Comparison of ENCODE assay signal across 8 mouse cellular contexts in genomic region chr6:31176368-31176767, GRCm38 (mm10).
DNase-seq lines count a peak whose midpoint lies in the region; TF ChIP-seq lines count a peak whose summit lies in the region.
"Had no signal": no experiment of that assay in that cellular context is flagged by ENCODE, and none has a peak within 500 bp of the region (broad histone marks: within the 10 kb centered on the region; RNA-seq: fewer than 3 reads in every experiment).

No protein-coding gene starts in this region.

- H3K27ac ChIP-seq in kidney, adult 2 months (ENCODE audit: insufficient read depth, low read depth, low read length): no peak overlapping the region
- no peak overlapping the region for H3K27ac ChIP-seq in limb, embryonic 10.5 days

- 61% methylated on average over 8 of the region's 8 CpGs for WGBS in kidney, adult 2 months
- 86% methylated on average over 8 of the region's 8 CpGs for WGBS in limb, embryonic 10.5 days

- no peaks in the 10 kb centered on the region for H3K9me3 ChIP-seq in limb, embryonic 10.5 days (replicated peaks)

- peak; percentile 37 for DNase-seq in kidney, adult 2 months
- no peak for DNase-seq in kidney, adult 8-10 months
- peak; percentile 89 for DNase-seq in CD4-positive, CD25-positive, alpha-beta regulatory T cell, adult 2 months (ENCODE audit: low read depth, low spot score)
- DNase-seq in Muller cell, postnatal 12 days (ENCODE audit: inconsistent ontology term): peak; percentile 27
- DNase-seq in limb, embryonic 10.5 days (ENCODE audit: low spot score): peak; percentile 42
- DNase-seq in thymus, postnatal 14 days: peak; percentile 56
- DNase-seq in urinary bladder, postnatal 14 days (ENCODE audit: low spot score): no peak

- TF ChIP-seq POLR2A in kidney, adult 2 months (IDR thresholded peaks at IDR 0.05; ENCODE audit: low read depth, low read length): no peak

- no peaks in the 10 kb centered on the region for H3K27me3 ChIP-seq in kidney, adult 2 months (replicated peaks; ENCODE audit: control insufficient read depth, insufficient read depth, low read length)
- H3K27me3 ChIP-seq in limb, embryonic 10.5 days (ENCODE audit: low read depth, poor library complexity, severe bottlenecking): no peaks in the 10 kb centered on the region

- peak; percentile 54 for TF ChIP-seq CTCF in kidney, adult 2 months (conservative IDR thresholded peaks at IDR 0.05; ENCODE audit: insufficient read depth, insufficient read length, low read depth, low read length)

- peaks cover 8% of the 10 kb centered on the region; the same call in 1 of the 2 replicates for H3K36me3 ChIP-seq in kidney, adult 2 months (ENCODE audit: control insufficient read depth, insufficient read depth, low read length)
- no peaks in the 10 kb centered on the region for H3K36me3 ChIP-seq in limb, embryonic 10.5 days

- H3K4me1 ChIP-seq in kidney, adult 2 months (ENCODE audit: control insufficient read depth, insufficient read depth, low read length): no peaks in the 10 kb centered on the region
- peaks cover 8% of the 10 kb centered on the region for H3K4me1 ChIP-seq in limb, embryonic 10.5 days

- no peak overlapping the region for H3K4me3 ChIP-seq in kidney, adult 2 months (ENCODE audit: insufficient read depth, low read depth, low read length)
- no peak overlapping the region for H3K4me3 ChIP-seq in limb, embryonic 10.5 days
- H3K4me3 ChIP-seq: erythroblast, embryonic 14.5 days had no signal

Comparison
In these comparisons a context has a peak if more than half of its experiments do, and no peak if none do; other contexts are left out.
1. DNase-seq: peak in kidney, adult 2 months (single experiment), CD4-positive, CD25-positive, alpha-beta regulatory T cell, adult 2 months (single experiment), Muller cell, postnatal 12 days (single experiment), limb, embryonic 10.5 days (single experiment) and thymus, postnatal 14 days (single experiment); none in kidney, adult 8-10 months (0 of 2) and urinary bladder, postnatal 14 days (single experiment).